Mouse (Mus musculus) frontal cortex, adult (tissue): ENCODE data around the gene Kcnh5.

Source experiments
- ATAC-seq: cut with Nextera tagmentation; 2 replicates; pipeline ENCODE4 v1.9.2; 2017; ENCODE audit warnings: mild to moderate bottlenecking, moderate library complexity, mixed read lengths; ENCODE audit not compliant: low TSS enrichment

The Kcnh5 gene

GRCm38 (mm10) chr12:74952661-74953060 is 224.5 kb downstream of the Kcnh5 start:
- no peak for ATAC-seq

- ATAC-seq = peak; percentile 35
Measured at GRCm38 (mm10) chr12:74951124-74952115, 225.7 kb downstream of the Kcnh5 start.

GRCm38 (mm10) chr12:74901331-74901730 is 275.8 kb downstream of the Kcnh5 start:
- no peak for ATAC-seq

- no peak for ATAC-seq
Measured at GRCm38 (mm10) chr12:74900777-74901176, 276.4 kb downstream of the Kcnh5 start.

GRCm38 (mm10) chr12:74899055-74899454 is 278.1 kb downstream of the Kcnh5 start:
- ATAC-seq = no peak

- ATAC-seq = no peak
Measured at GRCm38 (mm10) chr12:74898211-74898610, 278.9 kb downstream of the Kcnh5 start.

- ATAC-seq = no peak
Measured at GRCm38 (mm10) chr12:74894870-74895423, 282.2 kb downstream of the Kcnh5 start.

- no peak for ATAC-seq
Measured at GRCm38 (mm10) chr12:74889419-74889818, 287.7 kb downstream of the Kcnh5 start.

GRCm38 (mm10) chr12:74887064-74887463 is 290.1 kb downstream of the Kcnh5 start:
- no peak for ATAC-seq

GRCm38 (mm10) chr12:74881344-74881743 is 295.8 kb downstream of the Kcnh5 start:
- peak; percentile 69; the same call in 1 of the 2 replicates for ATAC-seq

GRCm38 (mm10) chr12:74855666-74856065 is 321.5 kb downstream of the Kcnh5 start:
- ATAC-seq = no peak

- ATAC-seq = peak; percentile 52; the same call in 1 of the 2 replicates
Measured at GRCm38 (mm10) chr12:74854263-74854662, 322.9 kb downstream of the Kcnh5 start.

- no peak for ATAC-seq
Measured at GRCm38 (mm10) chr12:74850323-74850722, 326.8 kb downstream of the Kcnh5 start.

GRCm38 (mm10) chr12:74849912-74850311 is 327.2 kb downstream of the Kcnh5 start:
- no peak for ATAC-seq

GRCm38 (mm10) chr12:74848611-74849347 is 328.4 kb downstream of the Kcnh5 start:
- peak; percentile 93 for ATAC-seq
